In genomic region chr5:17982770-17983169, GRCm38 (mm10) we compare ENCODE assay signal across 19 mouse cellular contexts. TPM values are rescaled to one million over a fixed set of nuclear protein-coding genes. Genes with fewer than 3 reads are reported as not detected.
DNase-seq lines count a peak whose midpoint lies in the region; ATAC-seq and TF ChIP-seq lines count a peak whose summit lies in the region.
"Had no signal": no experiment of that assay in that cellular context is flagged by ENCODE, and none has a peak within 500 bp of the region (broad histone marks: within the 10 kb centered on the region; RNA-seq: fewer than 3 reads in every experiment).

No protein-coding gene starts in this region.

- ATAC-seq in lung, postnatal 0 days, result peak; percentile 70
- no peak for ATAC-seq in forebrain, embryonic 11.5 days (replicated peaks; ENCODE audit: low FRiP score)
- ATAC-seq: forebrain, embryonic 14.5 days had no signal

- no peak overlapping the region for H3K4me2 ChIP-seq in lung, postnatal 0 days (replicated peaks; ENCODE audit: low read depth, low read length)
- no peak overlapping the region for H3K4me2 ChIP-seq in forebrain, embryonic 11.5 days (ENCODE audit: low read depth, low read length, severe bottlenecking)
- H3K4me2 ChIP-seq: hindbrain, embryonic 12.5 days had no signal

- no peaks in the 10 kb centered on the region for H3K36me3 ChIP-seq in lung, postnatal 0 days (ENCODE audit: insufficient read depth, low read length)
- H3K36me3 ChIP-seq in forebrain, embryonic 11.5 days (ENCODE audit: control insufficient read depth, insufficient read depth, low read length), result no peaks in the 10 kb centered on the region
- H3K36me3 ChIP-seq: hindbrain, embryonic 12.5 days had no signal

- 18% methylated on average over 4 of the region's 4 CpGs for WGBS in lung, postnatal 0 days
- 76% methylated on average over 4 of the region's 4 CpGs for WGBS in forebrain, embryonic 11.5 days

- no peaks in the 10 kb centered on the region for H3K9me3 ChIP-seq in lung, postnatal 0 days (ENCODE audit: low read length)
- no peaks in the 10 kb centered on the region for H3K9me3 ChIP-seq in forebrain, embryonic 11.5 days (ENCODE audit: control insufficient read depth, low read length)
- H3K9me3 ChIP-seq: hindbrain, embryonic 12.5 days had no signal

- no peaks in the 10 kb centered on the region for H3K27me3 ChIP-seq in lung, postnatal 0 days (replicated peaks; ENCODE audit: insufficient read depth, low read length)
- no peaks in the 10 kb centered on the region for H3K27me3 ChIP-seq in forebrain, embryonic 11.5 days (ENCODE audit: control insufficient read depth, insufficient read depth, low read length)
- H3K27me3 ChIP-seq: hindbrain, embryonic 12.5 days had no signal

- no peak overlapping the region for H3K27ac ChIP-seq in lung, postnatal 0 days (ENCODE audit: low read length)
- H3K27ac ChIP-seq in forebrain, embryonic 11.5 days (ENCODE audit: low read depth, low read length), result no peak overlapping the region
- H3K27ac ChIP-seq: hindbrain, embryonic 12.5 days had no signal

- no peaks in the 10 kb centered on the region; the same call in 1 of the 2 replicates for H3K4me1 ChIP-seq in lung, postnatal 0 days (ENCODE audit: insufficient read depth, low read depth, low read length)
- H3K4me1 ChIP-seq in forebrain, embryonic 11.5 days (replicated peaks; ENCODE audit: control insufficient read depth, insufficient read depth, low read length), result no peaks in the 10 kb centered on the region
- H3K4me1 ChIP-seq: hindbrain, embryonic 12.5 days had no signal

- DNase-seq in heart, adult 11 months, result peak; percentile 92
- no peak for DNase-seq in heart, postnatal 14 days
- peak; percentile 75 for DNase-seq in lung, postnatal 0 days (ENCODE audit: low spot score)
- DNase-seq in lung, postnatal 14 days, result no peak
- peak; percentile 56 to 69 for DNase-seq in heart, postnatal 10 days
- DNase-seq in forebrain, embryonic 11.5 days (ENCODE audit: low spot score), result no peak
- DNase-seq in cerebellum, adult 11 months, result no peak
- no peak for DNase-seq in cerebellum, adult 11-12 months
- DNase-seq: cerebellum, adult 18-20 months; kidney, adult 18-20 months; kidney, postnatal 25 days; layer of hippocampus, adult 9-11 months; midbrain, embryonic 14.5 days had no signal

- no peak overlapping the region for H3K9ac ChIP-seq in lung, postnatal 0 days (replicated peaks; ENCODE audit: low read depth)
- no peak overlapping the region for H3K9ac ChIP-seq in forebrain, embryonic 11.5 days (ENCODE audit: low read length)
- H3K9ac ChIP-seq: hindbrain, embryonic 12.5 days had no signal

- intact Hi-C loops in heart, postnatal 14 days (cut with DNase I), result loop anchor here (5.0 kb wide), 2 partner anchors 40 to 95 kb away; partner anchors contain the start of gene Cd36
- intact Hi-C loops in heart, postnatal 10 days (cut with DNase I), result loop anchor here (5.0 kb wide), 2 partner anchors 100 to 145 kb away; no protein-coding TSS in a partner anchor

- H3K4me3 ChIP-seq in lung, postnatal 0 days (ENCODE audit: low read depth, low read length), result no peak overlapping the region
- H3K4me3 ChIP-seq in forebrain, embryonic 11.5 days (ENCODE audit: low read depth, low read length), result no peak overlapping the region
- H3K4me3 ChIP-seq: hindbrain, embryonic 12.5 days had no signal

- 0 out of 2 replicates have a peak, but pooled peaks have one; percentile 26 for TF ChIP-seq EP300 in lung, postnatal 0 days (IDR thresholded peaks at IDR 0.05)

- TF ChIP-seq CTCF in lung, postnatal 0 days (IDR thresholded peaks at IDR 0.05), result no peak

RNA-seq across cellular contexts. Expression of gene Gnat3, which starts 20.4 kb away (rescaled TPM):
- under 1 TPM; 0.26 to 0.59 TPM for total RNA-seq in heart, postnatal 14 days (2021)
- 0.10 and 0.19 TPM in 2 replicates for polyA plus RNA-seq in lung, postnatal 0 days (2015; fragmentation: Nextera tagmentation; extraction: Ambion mirVana)
- under 1 TPM; 0.19 to 0.20 TPM for total RNA-seq in heart, postnatal 10 days (2021)
- polyA plus RNA-seq in forebrain, embryonic 11.5 days (2014; fragmentation: Nextera tagmentation; extraction: Ambion mirVana), result not detected in 2 replicates
- total RNA-seq: adrenal gland, adult 18-20 months; liver, adult 2 months had no signal
- polyA plus RNA-seq: C2C12; cortical plate, adult 2 months; forebrain, embryonic 14.5 days; liver, adult 2 months; midbrain, embryonic 14.5 days had no signal

Comparison
In these comparisons a context has a peak if more than half of its experiments do, and no peak if none do; other contexts are left out.
1. DNase-seq: peak in heart, adult 11 months (single experiment), lung, postnatal 0 days (single experiment) and heart, postnatal 10 days (2 of 2); none in heart, postnatal 14 days (0 of 2), lung, postnatal 14 days (single experiment), forebrain, embryonic 11.5 days (single experiment), cerebellum, adult 11 months (single experiment) and cerebellum, adult 11-12 months (single experiment).